Mouse (Mus musculus): ENCODE measurements around the gene Vdac2. TPM values are rescaled to one million over a fixed set of nuclear protein-coding genes. Genes with fewer than 3 reads are reported as not detected.
A peak's percentile ranks its signal among the peaks of the same experiment; 100 is the strongest.

Gene Vdac2
- polyA plus RNA-seq, 1 experiment, result 183 TPM

DNA sequence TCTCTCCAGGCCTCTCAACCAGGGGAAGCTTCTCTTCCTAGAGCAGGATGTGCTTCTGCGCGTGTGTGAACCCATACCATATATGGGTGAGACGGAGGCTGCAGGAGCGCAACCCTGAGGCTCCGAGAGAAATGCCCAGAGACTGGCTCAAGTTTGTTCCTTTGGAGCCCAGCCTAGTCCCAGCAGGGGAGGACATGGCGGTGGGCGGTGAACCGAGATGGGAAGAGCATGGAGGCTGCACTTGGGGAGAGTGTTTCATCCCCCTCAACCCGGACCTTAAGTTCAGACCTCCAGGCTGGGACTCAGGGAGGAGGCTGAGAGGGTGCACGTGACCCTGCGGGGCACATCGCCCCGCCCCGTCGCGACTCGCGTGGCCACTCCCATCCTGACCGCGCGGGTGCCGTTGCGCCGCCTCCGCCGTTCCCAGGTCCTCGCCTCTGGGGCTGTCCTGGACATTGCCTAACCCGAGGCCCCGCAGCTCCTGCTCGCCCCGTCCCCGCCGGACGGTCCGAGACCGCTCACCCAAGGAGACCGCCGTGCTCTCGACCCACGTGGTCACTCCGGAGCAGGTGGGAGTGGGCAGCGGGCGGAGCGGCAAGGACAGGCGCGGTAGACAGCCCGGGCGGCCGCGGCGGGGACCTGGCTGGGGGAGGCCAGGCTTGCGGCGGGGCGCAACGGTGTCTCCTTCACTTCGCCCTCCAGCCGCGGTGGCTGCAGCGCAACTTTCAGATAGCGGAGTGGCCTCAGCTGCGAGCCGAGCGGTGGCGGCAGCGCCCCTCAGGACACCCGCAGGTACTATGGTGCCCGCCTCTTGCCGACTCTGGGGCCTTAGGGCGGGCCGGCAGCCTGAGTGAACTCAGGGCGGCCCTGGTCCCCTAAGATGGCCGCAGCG is 6.1 kb downstream of the Vdac2 start:
- H3K4me1 ChIP-seq (ENCODE audit: control insufficient read depth, insufficient read depth, low read length), result no peaks in the 10 kb centered on the region
- H3K4me3 ChIP-seq (ENCODE audit: insufficient read depth, low read length), result peak overlapping the region; percentile 85
- H3K27ac ChIP-seq (ENCODE audit: insufficient read depth, low read length), result peak overlapping the region; percentile 99
- no peak for TF ChIP-seq CTCF (IDR thresholded peaks at IDR 0.05; ENCODE audit: extremely low read depth, insufficient read depth, low read length)
- peak; percentile 86 for TF ChIP-seq POLR2A (IDR thresholded peaks at IDR 0.05; ENCODE audit: extremely low read depth, insufficient read depth, low read length)

DNA sequence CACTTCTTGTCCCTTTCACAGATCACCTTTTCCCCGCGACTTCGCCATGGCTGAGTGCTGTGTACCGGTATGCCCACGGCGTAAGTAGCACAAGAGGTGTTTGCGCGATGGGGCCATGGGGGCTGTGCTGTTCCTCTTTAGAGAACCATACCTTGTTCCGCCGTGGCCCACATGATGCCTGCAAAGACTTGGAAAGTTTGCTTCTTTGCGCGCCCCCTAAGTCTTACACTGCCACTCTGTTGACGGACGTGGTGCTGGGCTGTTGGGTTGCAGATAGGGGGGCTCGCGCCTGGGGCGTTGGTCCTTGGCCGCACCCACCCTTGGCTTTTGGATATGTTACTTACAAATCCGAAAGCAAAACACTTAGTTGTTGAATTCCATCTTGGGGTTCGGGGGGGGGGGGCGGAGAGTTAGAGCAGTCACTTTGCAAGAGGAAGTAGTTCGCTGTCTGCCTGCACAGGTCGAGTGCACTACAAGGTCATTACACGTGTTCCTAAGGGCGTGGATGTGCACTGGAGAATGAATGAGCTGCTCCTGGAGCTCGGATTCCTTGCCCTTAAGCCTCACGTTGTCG is 6.9 kb downstream of the Vdac2 start:
- TF ChIP-seq CTCF (IDR thresholded peaks at IDR 0.05; ENCODE audit: extremely low read depth, insufficient read depth, low read length) (no peak), POLR2A (IDR thresholded peaks at IDR 0.05; ENCODE audit: extremely low read depth, insufficient read depth, low read length) (no peak)
- H3K4me1 ChIP-seq (ENCODE audit: control insufficient read depth, insufficient read depth, low read length), result no peaks in the 10 kb centered on the region
- H3K4me3 ChIP-seq (ENCODE audit: insufficient read depth, low read length), result peak overlapping the region; percentile 85
- peak overlapping the region; percentile 99 for H3K27ac ChIP-seq (ENCODE audit: insufficient read depth, low read length)

DNA sequence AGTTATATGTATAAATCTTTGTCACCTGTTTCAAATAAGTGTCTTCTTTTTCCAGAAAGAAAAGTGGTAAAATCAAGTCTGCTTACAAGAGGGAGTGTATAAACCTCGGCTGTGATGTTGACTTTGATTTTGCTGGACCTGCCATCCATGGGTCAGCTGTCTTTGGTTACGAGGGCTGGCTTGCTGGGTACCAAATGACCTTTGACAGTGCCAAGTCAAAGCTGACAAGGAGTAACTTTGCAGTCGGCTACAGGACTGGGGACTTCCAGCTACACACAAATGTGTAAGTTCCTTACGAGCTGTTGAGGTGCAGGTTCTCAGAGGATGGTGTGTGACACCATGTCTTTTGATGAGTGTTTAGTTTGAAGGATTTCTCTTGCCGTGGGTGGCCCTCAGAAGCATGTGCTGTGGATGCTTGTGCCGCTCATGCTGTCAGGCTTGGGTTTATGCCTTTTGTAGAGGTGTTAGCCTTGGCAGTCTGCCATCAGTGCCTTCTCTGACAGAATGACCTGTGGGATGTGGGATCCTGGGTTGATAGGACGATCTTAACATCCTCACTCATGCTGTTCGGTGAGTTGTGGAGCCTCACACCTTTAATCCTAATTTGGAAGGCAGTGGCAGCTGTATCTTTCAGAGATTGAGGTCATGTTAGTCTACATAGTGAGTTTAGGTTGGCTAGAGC is 13.4 kb downstream of the Vdac2 start:
- H3K4me3 ChIP-seq (ENCODE audit: insufficient read depth, low read length), result no peak overlapping the region
- TF ChIP-seq CTCF (IDR thresholded peaks at IDR 0.05; ENCODE audit: extremely low read depth, insufficient read depth, low read length) (no peak), POLR2A (IDR thresholded peaks at IDR 0.05; ENCODE audit: extremely low read depth, insufficient read depth, low read length) (no peak)
- no peaks in the 10 kb centered on the region for H3K4me1 ChIP-seq (ENCODE audit: control insufficient read depth, insufficient read depth, low read length)
- H3K27ac ChIP-seq (ENCODE audit: insufficient read depth, low read length), result no peak overlapping the region

DNA sequence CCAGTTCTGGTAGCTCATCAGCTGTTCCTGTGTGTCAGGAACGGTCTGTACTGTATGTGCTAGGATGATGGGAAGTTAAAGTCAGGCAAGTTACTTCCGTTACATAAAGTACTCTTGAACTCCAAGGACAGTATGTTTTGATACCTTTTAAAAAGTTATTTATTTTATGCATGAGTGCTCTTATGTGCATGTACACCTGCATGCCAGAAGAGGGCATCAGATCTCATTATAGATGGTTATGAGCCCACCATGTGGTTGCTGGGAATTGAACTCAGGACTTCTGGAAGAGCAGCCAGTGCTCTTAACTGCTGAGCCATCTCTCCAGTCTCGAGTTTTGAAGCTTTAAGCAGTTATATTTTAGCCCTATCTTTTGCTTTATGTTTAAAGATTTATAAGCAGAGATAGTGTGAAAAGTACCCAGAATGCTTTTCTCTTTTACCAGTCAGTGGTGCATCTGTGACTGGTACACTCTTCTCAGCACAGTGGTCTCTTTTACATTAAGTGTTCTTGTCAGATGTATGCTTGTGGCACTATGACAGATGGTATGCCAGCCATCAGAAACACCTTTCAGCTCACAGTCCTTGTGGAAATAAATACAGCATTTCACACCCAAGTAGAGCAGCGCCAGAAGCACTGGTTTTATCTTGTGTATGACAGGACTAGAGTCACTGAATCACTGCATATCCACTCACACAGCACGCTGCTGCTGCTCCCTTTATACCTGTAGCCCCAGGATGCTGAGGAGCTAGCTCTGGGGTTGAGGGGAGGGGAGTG is 17.0 kb downstream of the Vdac2 start:
- H3K27ac ChIP-seq (ENCODE audit: insufficient read depth, low read length), result no peak overlapping the region
- H3K4me3 ChIP-seq (ENCODE audit: insufficient read depth, low read length), result no peak overlapping the region
- H3K4me1 ChIP-seq (ENCODE audit: control insufficient read depth, insufficient read depth, low read length), result no peaks in the 10 kb centered on the region
- no peak for TF ChIP-seq POLR2A (IDR thresholded peaks at IDR 0.05; ENCODE audit: extremely low read depth, insufficient read depth, low read length)
- no peak for TF ChIP-seq CTCF (IDR thresholded peaks at IDR 0.05; ENCODE audit: extremely low read depth, insufficient read depth, low read length)

DNA sequence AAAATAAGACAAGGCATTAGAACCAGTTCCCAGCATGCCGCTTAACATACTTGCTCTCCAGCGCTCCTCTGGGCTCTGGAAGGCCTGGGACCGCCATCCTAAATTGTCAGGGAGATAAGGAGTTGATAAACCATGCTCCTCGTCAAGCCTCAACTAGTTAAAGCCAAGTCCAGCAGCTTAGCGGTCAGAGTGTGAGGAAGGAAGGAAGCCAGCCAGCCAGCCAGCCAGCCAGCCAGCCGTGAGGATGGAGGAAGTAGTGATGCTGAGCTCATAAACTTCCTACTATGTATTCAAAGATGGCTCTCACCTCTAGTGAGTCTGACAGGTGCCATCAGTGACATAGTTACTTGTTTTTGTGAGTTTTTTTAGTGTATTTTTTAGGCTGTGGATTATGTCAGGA is 18.2 kb downstream of the Vdac2 start:
- Histone ChIP-seq H3K27ac (ENCODE audit: insufficient read depth, low read length) (no peak overlapping the region), H3K4me3 (ENCODE audit: insufficient read depth, low read length) (no peak overlapping the region), H3K4me1 (ENCODE audit: control insufficient read depth, insufficient read depth, low read length) (no peaks in the 10 kb centered on the region)
- TF ChIP-seq CTCF (IDR thresholded peaks at IDR 0.05; ENCODE audit: extremely low read depth, insufficient read depth, low read length) (no peak), POLR2A (IDR thresholded peaks at IDR 0.05; ENCODE audit: extremely low read depth, insufficient read depth, low read length) (no peak)

DNA sequence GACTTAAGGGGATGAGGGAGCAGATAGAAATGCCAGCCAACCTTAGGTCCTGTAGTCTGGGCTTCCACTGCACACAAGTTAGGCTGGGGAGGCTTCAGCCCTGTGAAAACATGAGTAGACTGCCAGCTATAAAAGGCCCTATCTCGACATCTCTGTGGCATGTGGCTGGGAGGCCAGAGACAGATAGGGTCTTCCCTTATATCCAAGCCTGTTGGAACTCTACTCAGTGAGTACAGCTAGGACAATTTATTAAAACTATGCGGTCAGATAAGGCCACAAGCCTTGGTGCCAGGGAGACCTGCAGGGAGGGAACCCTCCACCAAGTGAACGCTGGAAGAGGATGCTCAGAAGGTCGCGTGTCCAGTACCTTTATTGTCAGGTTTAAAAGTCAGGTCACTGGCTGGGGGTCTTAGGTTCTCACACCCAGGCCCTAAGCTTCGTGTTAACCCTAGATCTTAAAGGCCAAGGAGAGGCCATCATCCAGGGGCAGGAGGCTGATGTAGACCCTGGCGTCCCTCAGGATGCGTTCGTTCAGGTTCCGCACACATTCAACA is 21.9 kb downstream of the Vdac2 start:
- no peak overlapping the region for H3K27ac ChIP-seq (ENCODE audit: insufficient read depth, low read length)
- H3K4me3 ChIP-seq (ENCODE audit: insufficient read depth, low read length), result peak overlapping the region; percentile 72; the same call in 1 of the 2 replicates
- TF ChIP-seq CTCF (IDR thresholded peaks at IDR 0.05; ENCODE audit: extremely low read depth, insufficient read depth, low read length), result no peak
- TF ChIP-seq POLR2A (IDR thresholded peaks at IDR 0.05; ENCODE audit: extremely low read depth, insufficient read depth, low read length), result no peak
- H3K4me1 ChIP-seq (ENCODE audit: control insufficient read depth, insufficient read depth, low read length), result no peaks in the 10 kb centered on the region

DNA sequence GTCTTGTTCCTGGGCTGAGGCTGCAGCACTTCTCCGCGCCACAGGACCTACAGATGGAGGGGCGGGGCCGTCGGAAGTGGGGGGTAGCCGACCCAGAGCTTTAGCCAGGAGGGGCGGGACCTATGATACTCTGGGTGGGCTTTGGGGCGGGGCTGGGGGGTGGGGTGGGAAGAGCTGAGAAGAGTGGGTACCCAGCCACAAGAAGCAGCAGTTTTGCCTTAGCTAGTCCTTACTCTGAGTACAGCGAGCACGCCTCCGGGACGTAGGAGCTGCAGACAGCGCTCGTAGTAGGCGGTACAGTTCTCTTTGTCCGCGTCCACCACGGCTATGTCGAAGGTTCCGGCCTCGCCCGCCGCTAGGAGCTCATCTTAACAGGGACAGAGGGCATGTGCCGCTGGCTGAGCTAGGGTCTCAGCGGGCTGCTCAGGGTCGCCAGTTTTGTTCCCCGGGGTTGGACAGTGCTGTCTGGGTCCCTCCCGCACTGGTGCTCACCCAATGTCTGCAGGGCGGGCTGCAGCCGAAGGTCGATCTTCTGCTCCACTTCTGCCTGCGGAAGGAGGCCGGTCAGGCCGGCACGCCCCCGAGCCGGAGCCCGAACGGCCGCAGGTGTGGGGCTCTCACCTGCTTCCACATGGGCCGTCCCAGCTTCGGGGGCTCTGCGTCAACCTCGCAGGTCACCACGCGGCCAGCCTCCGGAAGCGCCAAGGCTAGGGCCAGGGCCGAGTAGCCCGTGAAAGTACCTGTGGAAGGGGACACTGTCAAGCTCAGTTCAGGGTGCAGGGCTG is 22.5 kb downstream of the Vdac2 start:
- Histone ChIP-seq H3K4me1 (ENCODE audit: control insufficient read depth, insufficient read depth, low read length) (no peaks in the 10 kb centered on the region), H3K27ac (ENCODE audit: insufficient read depth, low read length) (peak overlapping the region; percentile 60), H3K4me3 (ENCODE audit: insufficient read depth, low read length) (peak overlapping the region; percentile 72)
- peak; percentile 32; the same call in 1 of the 2 replicates for TF ChIP-seq POLR2A (IDR thresholded peaks at IDR 0.05; ENCODE audit: extremely low read depth, insufficient read depth, low read length)
- no peak for TF ChIP-seq CTCF (IDR thresholded peaks at IDR 0.05; ENCODE audit: extremely low read depth, insufficient read depth, low read length)
